Mouse (Mus musculus) ES-E14 (cell line): ENCODE results near the gene Acss2.

Source experiments
- HCFC1 ChIP-seq: IDR thresholded peaks from 2 replicates; pipeline ENCODE4 v1.6.1; 2012; ENCODE audit warnings: low read length, inconsistent platforms, borderline replicate concordance; ENCODE audit not compliant: insufficient read depth
- MAFK ChIP-seq: IDR thresholded peaks from 2 replicates; pipeline ENCODE4 v1.6.1; 2014; ENCODE audit warnings: mild to moderate bottlenecking, low read depth, low read length, inconsistent platforms; ENCODE audit not compliant: insufficient read depth
- ZC3H11A ChIP-seq: IDR thresholded peaks from 2 replicates; pipeline ENCODE4 v1.6.1; 2012; ENCODE audit warnings: low read depth, mild to moderate bottlenecking, inconsistent platforms, low read length, borderline replicate concordance

GRCm38 (mm10) chr2:155582996-155583395, 65.2 kb downstream of the Acss2 start:
- TF ChIP-seq ZC3H11A (no peak), MAFK (no peak), HCFC1 (no peak)
